Mouse (Mus musculus): ENCODE results near the gene Slc25a20. TPM values are rescaled to one million over a fixed set of nuclear protein-coding genes. Genes with fewer than 3 reads are reported as not detected.

Slc25a20 gene
- 31.1 and 35.7 TPM in 2 replicates for polyA plus RNA-seq (2012; rRNA removed; ENCODE audit: low replicate concordance)

GRCm38 (mm10) chr9:108661677-108662612 is at the start of gene Slc25a20:
Slc25a20 (plus strand) TSS chr9:108662088.

GRCm38 (mm10) chr9:108648611-108649560 is 13.0 kb upstream of the Slc25a20 start, which contains the start of gene Arih2:
Arih2 (minus strand) TSS chr9:108649386.

GRCm38 (mm10) chr9:108689106-108689505 is 27.2 kb downstream of the Slc25a20 start, which contains the start of gene Prkar2a:
Prkar2a (plus strand) TSS chr9:108689314.

Other genes starting within 250 kb of the Slc25a20 start
- gene Ccdc36, start 233.6 kb upstream of the Slc25a20 start, polyA plus RNA-seq (2012; rRNA removed; ENCODE audit: low replicate concordance), result not detected in 2 replicates
- not detected in 2 replicates for gene BC048562, start 225.6 kb upstream of the Slc25a20 start, polyA plus RNA-seq (2012; rRNA removed; ENCODE audit: low replicate concordance)
- gene Ccdc71, start 201.6 kb upstream of the Slc25a20 start, polyA plus RNA-seq (2012; rRNA removed; ENCODE audit: low replicate concordance), result 14.7 and 15.3 TPM in 2 replicates
- 27.3 and 33.7 TPM in 2 replicates for gene Klhdc8b, start 200.5 kb upstream of the Slc25a20 start, polyA plus RNA-seq (2012; rRNA removed; ENCODE audit: low replicate concordance)
- 20.7 and 25.6 TPM in 2 replicates for gene Lamb2, start 182.4 kb upstream of the Slc25a20 start, polyA plus RNA-seq (2012; rRNA removed; ENCODE audit: low replicate concordance)
- gene Usp19, start 171.5 kb upstream of the Slc25a20 start, polyA plus RNA-seq (2012; rRNA removed; ENCODE audit: low replicate concordance), result 66.7 and 68.1 TPM in 2 replicates
- gene Qars, start 154.4 kb upstream of the Slc25a20 start, polyA plus RNA-seq (2012; rRNA removed; ENCODE audit: low replicate concordance), result 145 and 187 TPM in 2 replicates
- 45.4 and 58.5 TPM in 2 replicates for gene Qrich1, start 145.3 kb upstream of the Slc25a20 start, polyA plus RNA-seq (2012; rRNA removed; ENCODE audit: low replicate concordance)
- 47.8 and 97.0 TPM in 2 replicates for gene Impdh2, start 101.8 kb upstream of the Slc25a20 start, polyA plus RNA-seq (2012; rRNA removed; ENCODE audit: low replicate concordance)
- gene Ndufaf3, start 94.7 kb upstream of the Slc25a20 start, polyA plus RNA-seq (2012; rRNA removed; ENCODE audit: low replicate concordance), result 40.9 and 44.6 TPM in 2 replicates
- 135 and 158 TPM in 2 replicates for gene Dalrd3, start 92.2 kb upstream of the Slc25a20 start, polyA plus RNA-seq (2012; rRNA removed; ENCODE audit: low replicate concordance)
- 11.3 and 13.7 TPM in 2 replicates for gene Wdr6, start 83.3 kb upstream of the Slc25a20 start, polyA plus RNA-seq (2012; rRNA removed; ENCODE audit: low replicate concordance)
- 2.8 and 5.9 TPM in 2 replicates for gene P4htm, start 64.4 kb upstream of the Slc25a20 start, polyA plus RNA-seq (2012; rRNA removed; ENCODE audit: low replicate concordance)
- 15.4 and 19.7 TPM in 2 replicates for gene Arih2, start 12.7 kb upstream of the Slc25a20 start, polyA plus RNA-seq (2012; rRNA removed; ENCODE audit: low replicate concordance)
- gene Prkar2a, start 27.2 kb downstream of the Slc25a20 start, polyA plus RNA-seq (2012; rRNA removed; ENCODE audit: low replicate concordance), result 31.0 and 32.2 TPM in 2 replicates
- 59.7 and 73.1 TPM in 2 replicates for gene Ip6k2, start 121.7 kb downstream of the Slc25a20 start, polyA plus RNA-seq (2012; rRNA removed; ENCODE audit: low replicate concordance)
- gene Nckipsd, start 146.3 kb downstream of the Slc25a20 start, polyA plus RNA-seq (2012; rRNA removed; ENCODE audit: low replicate concordance), result 13.1 and 18.2 TPM in 2 replicates
- 0.44 and 0.84 TPM in 2 replicates for gene Celsr3, start 164.2 kb downstream of the Slc25a20 start, polyA plus RNA-seq (2012; rRNA removed; ENCODE audit: low replicate concordance)
- 1,179 and 1,461 TPM in 2 replicates for gene Slc26a6, start 191.2 kb downstream of the Slc25a20 start, polyA plus RNA-seq (2012; rRNA removed; ENCODE audit: low replicate concordance)